Mouse (Mus musculus): ENCODE measurements around the gene Foxp1. TPM values are rescaled to one million over a fixed set of nuclear protein-coding genes. Genes with fewer than 3 reads are reported as not detected.

Gene Foxp1
- total RNA-seq, 2 experiments from 2014 or later = 14.7 to 34.4 TPM

DNA sequence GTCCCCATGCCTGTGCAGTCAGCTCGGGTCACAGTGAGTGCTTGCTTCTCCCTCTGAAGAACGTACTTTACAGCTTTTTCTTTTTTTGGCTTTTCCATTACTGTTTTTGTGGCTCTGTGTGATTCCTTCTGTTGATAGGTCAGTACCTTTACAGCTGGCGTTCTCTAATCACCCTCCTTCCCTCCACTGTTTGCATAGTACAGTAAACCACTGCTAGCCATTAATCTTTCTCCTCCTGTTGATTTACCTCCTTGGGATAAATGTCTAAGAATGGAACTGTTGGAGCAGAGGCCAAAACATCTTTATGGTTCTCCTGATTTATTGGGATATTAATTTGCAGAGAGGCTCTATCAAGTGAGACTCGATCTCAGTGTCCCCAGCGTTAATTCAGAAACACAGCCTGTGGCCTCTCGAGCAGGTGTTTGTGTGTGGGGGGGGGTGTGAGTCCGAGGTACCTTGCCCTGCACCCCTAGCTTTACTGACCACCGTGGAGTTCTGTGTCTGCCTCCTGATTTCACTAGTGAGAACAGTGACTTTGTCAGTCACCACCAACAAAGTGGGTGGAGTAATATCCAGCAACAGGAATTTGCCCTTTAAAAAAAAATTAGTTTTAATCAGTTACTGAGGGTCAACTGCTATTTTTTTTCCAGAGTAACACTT is 590.5 kb downstream of the Foxp1 start:
- ATAC-seq (replicated peaks; ENCODE audit: low FRiP score, poor library complexity, severe bottlenecking) = no peak

DNA sequence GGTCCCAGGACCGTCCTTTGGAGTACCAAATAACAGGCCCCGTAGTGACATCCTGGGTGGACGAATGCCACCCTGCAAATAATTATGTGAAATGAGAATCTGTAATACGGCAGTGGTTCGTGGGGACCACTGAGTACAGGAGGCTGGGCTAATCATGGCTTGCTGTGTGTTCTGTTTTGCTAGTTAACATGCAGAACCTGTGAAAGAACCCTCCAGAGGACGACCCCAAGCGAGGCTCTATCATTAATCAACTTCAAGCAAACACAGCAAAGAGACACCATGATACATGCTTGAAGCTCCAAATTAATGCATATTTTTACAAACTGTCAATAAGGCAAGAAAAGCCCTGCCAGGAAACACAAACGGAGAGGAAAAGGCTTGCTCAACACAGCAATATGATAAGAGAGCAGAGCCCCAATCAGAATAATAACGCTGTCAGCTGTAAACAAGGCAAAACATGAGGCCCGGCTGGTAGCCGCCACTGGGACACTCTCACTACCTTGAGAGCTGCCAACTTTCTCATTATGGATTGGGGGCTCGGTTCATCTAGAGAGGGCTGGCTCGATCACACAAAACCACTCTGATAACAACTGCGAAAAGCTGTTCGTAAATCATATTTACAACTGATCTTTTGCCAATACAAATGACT is 591.7 kb downstream of the Foxp1 start:
- no peak for ATAC-seq (replicated peaks; ENCODE audit: low FRiP score, poor library complexity, severe bottlenecking)

DNA sequence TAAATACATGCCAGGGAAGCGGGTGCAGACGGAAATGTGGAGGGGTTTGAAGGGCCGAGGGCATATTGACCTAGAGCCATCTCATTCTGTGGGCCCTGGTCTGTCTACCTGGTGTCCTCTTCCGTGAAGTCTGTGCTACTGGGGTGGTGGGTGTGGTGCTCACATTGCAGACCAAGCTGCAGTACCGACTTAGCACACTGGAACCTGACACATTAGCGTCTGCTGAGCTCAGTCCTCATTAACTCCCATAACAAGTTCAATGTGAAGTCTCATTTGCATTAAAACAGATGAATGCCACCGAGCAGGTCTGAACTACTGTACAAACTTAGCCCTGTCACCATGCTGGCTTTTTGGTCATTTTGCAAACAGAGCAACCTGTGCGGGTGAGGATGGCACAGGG is 594.2 kb downstream of the Foxp1 start:
- no peak for ATAC-seq (replicated peaks; ENCODE audit: low FRiP score, poor library complexity, severe bottlenecking)

DNA sequence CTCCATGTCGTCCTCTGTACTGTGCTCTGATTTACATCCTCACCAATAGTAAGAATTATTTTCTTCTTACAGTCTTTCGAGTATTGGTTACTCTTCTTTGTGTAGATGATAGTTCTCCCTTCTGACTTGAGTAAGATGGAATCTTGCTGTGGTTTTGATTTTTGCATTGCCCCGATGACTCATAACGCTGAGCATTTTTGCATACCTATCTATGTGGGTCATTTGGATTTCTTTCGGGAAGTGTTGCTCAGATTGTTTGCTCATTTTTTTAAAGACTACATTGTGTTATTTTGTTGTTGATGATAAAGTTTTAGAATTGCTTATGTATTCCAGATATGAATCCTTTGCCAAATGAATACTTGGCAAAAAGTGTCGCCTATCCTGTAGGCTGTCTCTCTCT is 621.3 kb downstream of the Foxp1 start:
- ATAC-seq (replicated peaks; ENCODE audit: low FRiP score, poor library complexity, severe bottlenecking) = no peak

DNA sequence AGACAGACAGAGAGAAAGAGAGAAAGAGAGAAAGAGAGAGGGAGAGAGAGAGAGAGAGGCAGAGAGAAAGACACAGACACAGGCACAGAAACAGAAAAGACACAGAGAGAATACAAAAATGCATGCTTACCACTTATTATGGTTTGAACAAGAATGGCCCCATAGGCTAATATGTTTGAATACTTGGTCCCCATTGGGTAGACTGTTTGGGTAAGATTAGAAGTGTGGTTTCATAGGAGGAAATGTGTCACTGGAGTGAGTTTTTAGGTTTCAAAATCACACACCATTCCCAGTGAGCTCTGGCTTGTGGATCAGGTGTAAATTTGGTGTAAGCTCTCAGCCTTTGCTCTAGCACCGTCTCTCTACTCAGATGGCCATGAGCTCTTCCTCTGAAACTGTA is 644.3 kb downstream of the Foxp1 start:
- no peak for ATAC-seq (replicated peaks; ENCODE audit: low FRiP score, poor library complexity, severe bottlenecking)

DNA sequence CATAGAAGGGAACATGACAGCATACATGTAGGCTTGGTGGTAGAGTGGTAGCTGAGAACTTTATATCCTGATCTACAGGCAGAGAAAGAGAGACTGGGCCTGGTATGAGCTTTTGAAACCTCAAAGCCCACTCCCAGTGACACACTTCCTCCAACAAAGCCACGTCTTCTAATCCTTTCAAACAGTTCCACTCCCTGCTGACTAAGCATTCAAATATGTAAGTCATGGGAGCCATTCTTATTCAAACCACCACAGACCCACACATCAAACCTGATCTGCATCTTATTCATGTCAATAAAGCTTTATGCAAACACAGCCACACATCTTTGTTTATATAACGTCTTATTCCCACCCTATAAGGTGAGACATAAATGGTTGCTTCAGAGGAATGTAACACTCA is 646.1 kb downstream of the Foxp1 start:
- no peak for ATAC-seq (replicated peaks; ENCODE audit: low FRiP score, poor library complexity, severe bottlenecking)

Other genes starting within 250 kb of the Foxp1 start
- gene Eif4e3, start 144.1 kb upstream of the Foxp1 start, total RNA-seq (2015; ENCODE audit: low replicate concordance) = 8.8 and 11.5 TPM in 2 replicates
- 2.7 and 5.3 TPM in 2 replicates for gene Eif4e3, start 144.1 kb upstream of the Foxp1 start, total RNA-seq (2017; ENCODE audit: low replicate concordance)
- gene Gm20696, start 144.1 kb upstream of the Foxp1 start, total RNA-seq (2015; ENCODE audit: low replicate concordance) = 5.0 and 9.0 TPM in 2 replicates
- 2.7 and 2.9 TPM in 2 replicates for gene Gm20696, start 144.1 kb upstream of the Foxp1 start, total RNA-seq (2017; ENCODE audit: low replicate concordance)
- 0.72 TPM in 1 of 2 replicates, not detected in the other for gene Gpr27, start 170.0 kb upstream of the Foxp1 start, total RNA-seq (2015; ENCODE audit: low replicate concordance)
- gene Gpr27, start 170.0 kb upstream of the Foxp1 start, total RNA-seq (2017; ENCODE audit: low replicate concordance) = 1.8 TPM in 1 of 2 replicates, not detected in the other
- not detected in 2 replicates for gene Prok2, start 203.7 kb upstream of the Foxp1 start, total RNA-seq (2015; ENCODE audit: low replicate concordance)
- gene Prok2, start 203.7 kb upstream of the Foxp1 start, total RNA-seq (2017; ENCODE audit: low replicate concordance) = not detected in 2 replicates